Mouse (Mus musculus) C2C12 (cell line): ENCODE data around the gene Ror2. TPM values are rescaled to one million over a fixed set of nuclear protein-coding genes. Genes with fewer than 3 reads are reported as not detected.

Source experiments
- H3K27me3 ChIP-seq: one replicate; pipeline ENCODE4 v1.6.1; 2011; ENCODE audit not compliant: control insufficient read depth, insufficient read depth, insufficient read length
- H3K36me3 ChIP-seq: one replicate; pipeline ENCODE4 v1.6.1; 2011; ENCODE audit not compliant: control insufficient read depth, insufficient read depth
- H3K4me3 ChIP-seq: one replicate; pipeline ENCODE4 v1.5.1; 2011; ENCODE audit warnings: mild to moderate bottlenecking, control low read depth; ENCODE audit not compliant: poor library complexity, insufficient read depth, severe bottlenecking
- H3K79me2 ChIP-seq: one replicate; pipeline ENCODE4 v1.6.1; 2011; ENCODE audit not compliant: control insufficient read depth, insufficient read depth
- H3K79me3 ChIP-seq: one replicate; pipeline ENCODE4 v1.6.1; 2011; ENCODE audit warnings: low read depth, control low read depth
- H3ac ChIP-seq: one replicate; pipeline ENCODE3; 2011; ENCODE audit warnings: low read depth; ENCODE audit not compliant: control insufficient read depth, insufficient read length
- CEBPB ChIP-seq: IDR thresholded peaks from one replicate; pipeline ENCODE4 v1.6.1; 2011; ENCODE audit warnings: low read depth, mild to moderate bottlenecking, control low read depth, moderate library complexity
- CTCF ChIP-seq: IDR thresholded peaks from one replicate; pipeline ENCODE4 v1.5.1; 2011; ENCODE audit not compliant: control insufficient read depth, insufficient read depth, insufficient read length
- FOSL1 ChIP-seq: IDR thresholded peaks from one replicate; pipeline ENCODE4 v1.8.0; 2011; ENCODE audit warnings: mild to moderate bottlenecking, low read length; ENCODE audit not compliant: poor library complexity, insufficient read depth, severe bottlenecking
- MAX ChIP-seq: IDR thresholded peaks from one replicate; pipeline ENCODE4 v1.6.1; 2011; ENCODE audit warnings: mild to moderate bottlenecking, control low read depth
- MYOD1 ChIP-seq: IDR thresholded peaks from one replicate; pipeline ENCODE4 v1.6.1; 2011; ENCODE audit warnings: low read depth; ENCODE audit not compliant: control insufficient read depth, insufficient read length
- MYOG ChIP-seq: IDR thresholded peaks from one replicate; pipeline ENCODE4 v1.6.1; 2011; ENCODE audit not compliant: control insufficient read depth, insufficient read length; ENCODE audit errors: extremely low read depth
- USF1 ChIP-seq: IDR thresholded peaks from one replicate; pipeline ENCODE4 v1.6.1; 2011; ENCODE audit warnings: low read depth, mild to moderate bottlenecking, control low read depth, moderate library complexity
- polyA plus RNA-seq: library from polyadenylated mRNA; unstranded; fragments of >200 nt; fragmentation: generic; extraction: Trizol; gene quantifications from one replicate; pipeline ENCODE4 v1.2.1, GENCODE M21; 2012; ENCODE audit warnings: missing spikeins

The Ror2 gene
- polyA plus RNA-seq, 1 experiment, result 0.13 TPM

DNA sequence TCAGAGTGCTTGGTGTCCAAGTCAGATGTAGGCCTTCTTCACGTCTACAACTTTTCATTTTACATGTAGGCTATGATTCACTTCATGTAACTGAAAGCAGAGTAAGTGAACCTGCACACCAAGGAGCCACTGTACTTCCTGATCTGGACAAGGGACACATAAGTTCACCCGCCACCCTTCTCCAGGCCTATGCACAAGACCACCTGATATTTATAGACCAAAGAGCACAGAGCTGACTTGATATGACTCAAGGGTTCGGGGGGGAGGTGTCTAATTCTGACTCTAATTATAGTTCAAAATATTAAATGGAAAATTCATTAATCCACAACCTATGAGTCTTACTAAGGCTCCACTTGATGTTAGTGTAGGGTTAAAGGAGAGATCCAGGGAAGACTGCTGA, 14.3 kb downstream of the Ror2 start:
- TF ChIP-seq CEBPB, result no peak
- no peak for TF ChIP-seq MYOG
- TF ChIP-seq MAX, result no peak
- TF ChIP-seq FOSL1, result no peak
- no peak for TF ChIP-seq CTCF
- TF ChIP-seq MYOD1, result no peak
- no peak for TF ChIP-seq USF1
- Histone ChIP-seq H3K27me3 (peaks cover 16% of the 10 kb centered on the region), H3ac (no peak overlapping the region)

GRCm38 (mm10) chr13:53270549-53270948, 15.4 kb downstream of the Ror2 start:
- H3K4me3 ChIP-seq, result no peak overlapping the region

More for the DNA sequence above, 14.3 kb downstream of the Ror2 start:
- Histone ChIP-seq H3K79me2 (no peaks in the 10 kb centered on the region), H3K4me3 (no peak overlapping the region), H3K79me3 (no peaks in the 10 kb centered on the region), H3K36me3 (no peaks in the 10 kb centered on the region)

GRCm38 (mm10) chr13:53268541-53268940, 17.4 kb downstream of the Ror2 start:
- H3K4me3 ChIP-seq, result no peak overlapping the region
- TF ChIP-seq FOSL1 (no peak), USF1 (no peak), MAX (no peak), CEBPB (no peak), CTCF (no peak), MYOD1 (no peak), MYOG (no peak)
- H3K36me3 ChIP-seq, result no peaks in the 10 kb centered on the region

More at GRCm38 (mm10) chr13:53270549-53270948, 15.4 kb downstream of the Ror2 start:
- Histone ChIP-seq H3K79me3 (no peaks in the 10 kb centered on the region), H3K79me2 (no peaks in the 10 kb centered on the region), H3K36me3 (no peaks in the 10 kb centered on the region), H3ac (no peak overlapping the region), H3K27me3 (peaks cover 15% of the 10 kb centered on the region)
- TF ChIP-seq MYOD1, result no peak
- TF ChIP-seq FOSL1, result no peak
- TF ChIP-seq MAX, result no peak
- no peak for TF ChIP-seq CTCF
- no peak for TF ChIP-seq USF1
- no peak for TF ChIP-seq CEBPB
- no peak for TF ChIP-seq MYOG

DNA sequence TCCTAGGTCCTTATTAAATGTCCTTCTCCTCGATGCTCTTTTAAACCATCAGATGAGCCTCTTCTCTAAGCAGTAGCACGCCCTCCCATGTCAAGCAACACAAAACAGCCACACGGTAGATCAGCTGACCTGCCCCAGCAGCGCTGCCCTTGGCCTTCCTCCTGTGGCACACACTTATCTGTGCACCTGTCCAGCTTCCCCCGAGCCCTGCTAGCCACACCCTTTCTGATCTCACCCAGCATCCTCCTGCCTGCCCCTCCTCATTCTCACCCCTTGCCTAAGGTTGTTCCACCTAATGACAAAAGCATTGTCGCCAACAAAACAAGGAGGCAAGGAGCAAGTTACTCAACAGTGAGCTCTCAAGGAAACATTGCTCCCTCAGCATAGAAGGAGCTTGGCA, 18.1 kb downstream of the Ror2 start:
- Histone ChIP-seq H3K36me3 (no peaks in the 10 kb centered on the region), H3K27me3 (peaks cover 18% of the 10 kb centered on the region), H3K79me2 (no peaks in the 10 kb centered on the region), H3K4me3 (no peak overlapping the region), H3K79me3 (no peaks in the 10 kb centered on the region), H3ac (no peak overlapping the region)
- TF ChIP-seq MAX (no peak), MYOD1 (no peak), CEBPB (no peak), CTCF (no peak), MYOG (no peak), FOSL1 (no peak), USF1 (no peak)

More at GRCm38 (mm10) chr13:53268541-53268940, 17.4 kb downstream of the Ror2 start:
- Histone ChIP-seq H3K79me3 (no peaks in the 10 kb centered on the region), H3K27me3 (peaks cover 18% of the 10 kb centered on the region), H3ac (no peak overlapping the region), H3K79me2 (no peaks in the 10 kb centered on the region)

DNA sequence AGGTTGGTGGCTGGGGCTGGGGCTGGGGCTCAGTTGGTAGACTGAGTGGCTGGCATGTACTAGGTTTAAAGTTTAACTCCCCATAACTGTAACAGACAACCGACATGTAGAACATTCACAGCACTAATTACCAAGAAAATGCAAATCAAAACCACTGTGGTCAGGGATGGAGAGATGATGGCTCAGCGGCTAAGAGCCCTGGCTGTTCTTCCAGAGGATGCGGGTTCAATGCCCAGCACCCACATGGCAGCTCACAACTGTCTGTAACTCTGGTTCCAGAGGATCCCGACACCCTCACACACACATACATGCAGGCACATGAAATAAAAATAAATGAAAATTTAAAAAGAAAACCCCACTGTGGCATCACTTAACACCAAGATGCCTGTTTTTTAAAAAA, 18.8 kb downstream of the Ror2 start:
- TF ChIP-seq USF1, result no peak
- no peak for TF ChIP-seq MAX
- no peak for TF ChIP-seq CEBPB
- TF ChIP-seq FOSL1, result no peak
- no peak for TF ChIP-seq CTCF

DNA sequence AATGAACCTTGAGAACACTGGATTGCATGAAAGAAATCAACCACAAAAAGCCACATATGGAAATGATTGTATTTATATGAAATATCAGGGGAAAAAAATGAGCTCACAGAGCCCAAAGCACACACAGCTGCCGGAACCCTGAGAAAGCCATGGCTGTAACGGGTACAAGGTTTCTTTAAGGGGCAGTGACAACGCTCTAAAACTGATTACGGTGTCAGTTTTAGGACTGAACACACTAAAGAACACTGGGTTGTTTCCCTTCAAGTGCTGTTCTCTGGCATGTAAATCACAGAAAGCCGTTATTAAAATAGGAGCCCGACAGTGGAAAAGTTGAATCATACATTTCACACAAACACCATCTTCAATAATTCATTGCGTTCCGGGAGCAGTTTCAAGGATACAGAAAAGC, 19.4 kb downstream of the Ror2 start:
- H3K27me3 ChIP-seq, result peaks cover 18% of the 10 kb centered on the region
- TF ChIP-seq MAX (no peak), MYOD1 (no peak), CTCF (no peak), MYOG (no peak), FOSL1 (no peak), CEBPB (no peak), USF1 (no peak)
- H3K4me3 ChIP-seq, result no peak overlapping the region
- no peaks in the 10 kb centered on the region for H3K79me2 ChIP-seq
- no peaks in the 10 kb centered on the region for H3K79me3 ChIP-seq
- no peak overlapping the region for H3ac ChIP-seq
- H3K36me3 ChIP-seq, result no peaks in the 10 kb centered on the region

More for the DNA sequence above, 18.8 kb downstream of the Ror2 start:
- Histone ChIP-seq H3K79me3 (no peaks in the 10 kb centered on the region), H3K36me3 (no peaks in the 10 kb centered on the region), H3ac (no peak overlapping the region), H3K27me3 (peaks cover 18% of the 10 kb centered on the region), H3K79me2 (no peaks in the 10 kb centered on the region), H3K4me3 (no peak overlapping the region)
